Mouse (Mus musculus) stomach, embryonic 14.5 days (tissue): ENCODE data around the gene Hdgfl3. TPM values are rescaled to one million over a fixed set of nuclear protein-coding genes. Genes with fewer than 3 reads are reported as not detected.

ENCODE experiments used
- ATAC-seq: fragments of 200-750 bp; cut with Nextera tagmentation; 2 replicates; pipeline ENCODE4 v1.8.0; 2017; ENCODE audit warnings: low read depth, moderate TSS enrichment; ENCODE audit not compliant: insufficient number of reproducible peaks, insufficient read depth, low FRiP score
- H3K27ac ChIP-seq: fragments of 300-500 bp; sonication (generic); 2 replicates; pipeline ENCODE4 v1.5.1; 2014; ENCODE audit warnings: mild to moderate bottlenecking, low read length, moderate library complexity, mixed read lengths
- H3K27me3 ChIP-seq: fragments of 300-500 bp; sonication (generic); 2 replicates; pipeline ENCODE4 v1.6.1; 2014; ENCODE audit warnings: low read length, control low read depth, mixed read lengths; ENCODE audit not compliant: control insufficient read depth, insufficient read depth
- H3K36me3 ChIP-seq: fragments of 300-500 bp; sonication (generic); 2 replicates; pipeline ENCODE4 v1.6.1; 2014; ENCODE audit warnings: mild to moderate bottlenecking, control low read depth, low read length, moderate library complexity, mixed read lengths; ENCODE audit not compliant: control insufficient read depth, insufficient read depth
- H3K4me1 ChIP-seq: fragments of 300-500 bp; sonication (generic); 2 replicates; pipeline ENCODE4 v1.6.1; 2014; ENCODE audit warnings: low read length, control low read depth, mixed read lengths; ENCODE audit not compliant: control insufficient read depth, insufficient read depth
- H3K4me2 ChIP-seq: fragments of 300-500 bp; sonication (generic); replicated peaks from 2 replicates; pipeline ENCODE4 v1.6.1; 2014; ENCODE audit warnings: low read depth, low read length, control low read depth
- H3K4me3 ChIP-seq: fragments of 300-500 bp; sonication (generic); 2 replicates; pipeline ENCODE4 v1.5.1; 2014; ENCODE audit warnings: low read depth, low read length, control low read depth
- H3K9ac ChIP-seq: fragments of 300-500 bp; sonication (generic); replicated peaks from 2 replicates; pipeline ENCODE4 v1.6.1; 2014; ENCODE audit warnings: low read depth, mild to moderate bottlenecking, control low read depth, low read length, moderate library complexity, mixed read lengths
- H3K9me3 ChIP-seq: fragments of 300-500 bp; sonication (generic); 2 replicates; pipeline ENCODE4 v1.6.1; 2016; ENCODE audit warnings: low read depth, low read length, control low read depth; ENCODE audit not compliant: control insufficient read depth
- WGBS: fragments of 180-500 bp; shearing (Covaris S2); extraction: QIAGEN DNeasy Blood & Tissue Kit; methylation state at CpG from one replicate; pipeline ENCODE4 v1.1.7; 2014; 5-methylcytosine and 5-hydroxymethylcytosine counted together
- polyA plus RNA-seq: library from polyadenylated mRNA; unstranded; fragments of >200 nt; fragmentation: Nextera tagmentation; extraction: Ambion mirVana; gene quantifications from 2 replicates; pipeline ENCODE4 v1.2.1, GENCODE M21; 2014

The Hdgfl3 gene
- polyA plus RNA-seq, 1 experiment from 2014 or later: 20.2 TPM

DNA sequence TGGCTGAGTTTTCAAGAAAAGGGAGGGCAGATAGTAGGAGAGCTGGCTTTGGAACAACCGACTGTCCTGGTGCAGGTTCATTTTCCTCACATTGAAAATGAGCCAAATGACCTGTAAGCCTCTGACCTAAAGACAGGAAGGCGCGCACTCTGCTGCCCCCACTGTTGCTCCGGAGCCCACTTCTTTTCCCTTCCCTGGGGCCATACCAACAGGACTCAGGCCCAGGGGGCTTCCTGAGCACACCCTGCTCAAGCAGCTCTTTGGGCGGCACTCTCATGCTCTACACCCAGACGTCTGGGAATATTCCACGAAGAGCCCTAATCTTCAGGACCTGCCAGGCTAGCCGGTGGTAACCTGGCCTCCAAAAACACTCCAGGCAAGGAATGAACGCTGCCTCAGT, 76.0 kb downstream of the Hdgfl3 start:
- Histone ChIP-seq H3K27me3 (0 out of 2 replicates have a peak, but pooled peaks cover 10% of the 10 kb centered on the region), H3K9me3 (no peaks in the 10 kb centered on the region), H3K36me3 (no peaks in the 10 kb centered on the region), H3K27ac (no peak overlapping the region), H3K4me3 (peak overlapping the region; percentile 57; the same call in 1 of the 2 replicates), H3K4me1 (0 out of 2 replicates have a peak, but pooled peaks cover 3% of the 10 kb centered on the region), H3K9ac (no peak overlapping the region), H3K4me2 (peak overlapping the region; percentile 100; the same call in 1 of the 2 replicates)
- 21% methylated on average over 9 of the region's 9 CpGs for WGBS
- no peak for ATAC-seq

DNA sequence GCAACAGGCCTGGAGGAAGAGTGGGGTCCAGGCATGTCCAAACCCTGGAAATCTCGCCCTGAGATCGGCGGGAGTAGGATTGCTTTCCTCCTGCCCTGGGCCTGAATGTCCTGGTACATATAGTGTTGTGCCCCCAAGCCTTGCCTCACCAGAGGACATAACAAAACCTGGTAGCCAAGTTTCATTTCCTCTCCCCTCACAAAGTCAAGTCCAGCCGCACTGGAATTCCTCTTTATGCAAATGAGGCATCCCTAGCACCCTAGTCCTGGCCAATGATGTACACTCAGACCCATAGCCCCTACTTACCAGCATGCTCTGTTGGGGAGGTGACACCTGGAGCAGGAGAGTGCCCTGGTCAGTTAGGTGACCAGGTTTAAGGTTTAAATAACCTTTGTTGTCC, 78.1 kb downstream of the Hdgfl3 start:
- Histone ChIP-seq H3K4me3 (no peak overlapping the region), H3K9ac (no peak overlapping the region), H3K36me3 (no peaks in the 10 kb centered on the region), H3K27me3 (0 out of 2 replicates have a peak, but pooled peaks cover 10% of the 10 kb centered on the region), H3K27ac (no peak overlapping the region), H3K4me1 (0 out of 2 replicates have a peak, but pooled peaks cover 3% of the 10 kb centered on the region), H3K4me2 (no peak overlapping the region), H3K9me3 (no peaks in the 10 kb centered on the region)
- ATAC-seq: no peak
- 80% methylated on average over 4 of the region's 4 CpGs for WGBS

- Histone ChIP-seq H3K27me3 (0 out of 2 replicates have a peak, but pooled peaks cover 10% of the 10 kb centered on the region), H3K4me1 (0 out of 2 replicates have a peak, but pooled peaks cover 3% of the 10 kb centered on the region), H3K9me3 (no peaks in the 10 kb centered on the region), H3K4me2 (no peak within 1 kb of the TSS), H3K36me3 (no peaks in the 10 kb centered on the region), H3K27ac (no peak within 1 kb of the TSS), H3K4me3 (no peak within 1 kb of the TSS), H3K9ac (no peak within 1 kb of the TSS)
- ATAC-seq: no peak
- WGBS: 89% methylated on average over 1 of the region's 1 CpGs
These were observed 78.6 kb downstream of the Hdgfl3 start, which contains the start of gene Gm10160 for GRCm38 (mm10) chr7:81855694-81856093. Gene Gm10160 (minus strand): TSS chr7:81855794.

GRCm38 (mm10) chr7:81854568-81855307, 79.5 kb downstream of the Hdgfl3 start:
- H3K9me3 ChIP-seq: no peaks in the 10 kb centered on the region
- H3K9ac ChIP-seq: no peak overlapping the region
- no peak overlapping the region for H3K4me2 ChIP-seq
- no peaks in the 10 kb centered on the region for H3K36me3 ChIP-seq
- 0 out of 2 replicates have a peak, but pooled peaks cover 4% of the 10 kb centered on the region for H3K27me3 ChIP-seq
- no peak overlapping the region for H3K27ac ChIP-seq
- H3K4me1 ChIP-seq: 0 out of 2 replicates have a peak, but pooled peaks cover 3% of the 10 kb centered on the region
- no peak for ATAC-seq
- H3K4me3 ChIP-seq: no peak overlapping the region
- WGBS: 59% methylated on average over 8 of the region's 8 CpGs

- Histone ChIP-seq H3K9ac (no peak overlapping the region), H3K4me1 (0 out of 2 replicates have a peak, but pooled peaks cover 3% of the 10 kb centered on the region), H3K27ac (no peak overlapping the region), H3K4me3 (no peak overlapping the region), H3K4me2 (no peak overlapping the region), H3K9me3 (no peaks in the 10 kb centered on the region), H3K27me3 (no peaks in the 10 kb centered on the region), H3K36me3 (no peaks in the 10 kb centered on the region)
- whole genome bisulfite sequencing: 72% methylated on average over 3 of the region's 3 CpGs
- ATAC-seq: no peak
These were observed 82.6 kb downstream of the Hdgfl3 start for GRCm38 (mm10) chr7:81851706-81852105.

DNA sequence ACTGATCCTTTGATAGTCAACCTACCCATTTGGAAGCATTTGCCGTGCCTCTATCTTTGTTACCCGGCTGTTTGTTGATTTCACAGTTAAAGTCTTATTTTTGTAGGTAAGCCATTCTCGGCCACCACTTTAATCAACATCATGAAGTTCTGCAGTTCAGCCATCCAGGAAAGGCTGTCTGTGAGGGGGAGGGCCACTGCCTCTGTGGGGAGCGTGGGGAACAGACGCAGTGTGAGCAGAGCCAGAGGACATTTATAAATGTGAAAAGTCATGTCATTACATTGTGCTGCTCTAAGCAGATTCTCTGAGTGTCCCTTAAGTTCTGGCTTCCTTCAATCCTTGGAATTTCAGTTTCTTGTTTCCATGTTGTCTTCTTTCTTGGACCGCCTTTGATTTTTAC, 84.1 kb downstream of the Hdgfl3 start:
- Histone ChIP-seq H3K4me2 (no peak overlapping the region), H3K36me3 (no peaks in the 10 kb centered on the region), H3K9me3 (no peaks in the 10 kb centered on the region), H3K4me3 (no peak overlapping the region), H3K27ac (no peak overlapping the region), H3K9ac (no peak overlapping the region), H3K4me1 (0 out of 2 replicates have a peak, but pooled peaks cover 3% of the 10 kb centered on the region), H3K27me3 (no peaks in the 10 kb centered on the region)
- no peak for ATAC-seq
- 75% methylated on average over 6 of the region's 6 CpGs for WGBS

DNA sequence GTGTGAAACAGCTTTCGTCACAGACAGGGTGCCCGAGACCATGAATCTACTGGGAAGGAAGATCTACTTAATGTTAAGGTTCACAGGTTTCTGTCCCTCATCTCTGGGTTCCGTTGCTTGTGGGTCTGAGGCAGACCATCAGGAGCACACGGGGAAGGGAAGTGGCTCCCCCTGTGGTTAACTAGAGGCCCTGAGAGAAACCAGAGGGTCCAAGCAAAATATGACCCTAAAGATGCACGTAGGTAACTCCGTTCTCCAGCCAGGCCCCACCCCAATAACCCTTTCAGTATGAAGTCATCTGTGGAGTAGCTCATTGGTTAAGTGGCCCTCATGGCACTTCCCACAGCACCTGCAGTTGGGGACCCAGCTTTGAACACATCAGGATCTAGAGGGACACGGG, 84.6 kb downstream of the Hdgfl3 start:
- Histone ChIP-seq H3K36me3 (no peaks in the 10 kb centered on the region), H3K4me2 (no peak overlapping the region), H3K9ac (no peak overlapping the region), H3K4me3 (no peak overlapping the region), H3K4me1 (no peaks in the 10 kb centered on the region), H3K27me3 (no peaks in the 10 kb centered on the region), H3K9me3 (no peaks in the 10 kb centered on the region), H3K27ac (no peak overlapping the region)
- 90% methylated on average over 7 of the region's 7 CpGs for WGBS
- no peak for ATAC-seq

GRCm38 (mm10) chr7:81849214-81849613, 85.1 kb downstream of the Hdgfl3 start:
- Histone ChIP-seq H3K9ac (no peak overlapping the region), H3K4me1 (no peaks in the 10 kb centered on the region), H3K27ac (no peak overlapping the region), H3K27me3 (no peaks in the 10 kb centered on the region), H3K4me2 (no peak overlapping the region), H3K9me3 (no peaks in the 10 kb centered on the region), H3K36me3 (no peaks in the 10 kb centered on the region), H3K4me3 (no peak overlapping the region)
- 89% methylated on average over 5 of the region's 5 CpGs for WGBS
- no peak for ATAC-seq
